Mouse (Mus musculus) layer of hippocampus, postnatal 25 days (tissue): Measurements from ENCODE around the gene Lzts2. TPM values are rescaled to one million over a fixed set of nuclear protein-coding genes. Genes with fewer than 3 reads are reported as not detected.

Source experiments
- DNase-seq, 2 experiments: peaks; one replicate each; pipeline ENCODE4 v3.0.0; 2022; ENCODE audit warnings: mixed read lengths in 2 of 2, low spot score in 1 of 2; ENCODE audit errors: extremely low spot score in 1 of 2
- total RNA-seq, 2 experiments: library from RNA; stranded (reverse); gene quantifications; 2 replicates each; pipeline ENCODE4 v1.2.3; 2021

Gene Lzts2
- total RNA-seq, 2 experiments from 2014 or later, result 27.3 to 29.3 TPM

- peak; percentile 51 to 55 for DNase-seq
Observed at GRCm38 (mm10) chr19:45047935-45048643, 33.9 kb downstream of the Lzts2 start.

- no peak for DNase-seq
Observed at GRCm38 (mm10) chr19:45048644-45049365, 34.6 kb downstream of the Lzts2 start.

- DNase-seq, result no peak
Observed at GRCm38 (mm10) chr19:45049523-45049922, 35.3 kb downstream of the Lzts2 start.

GRCm38 (mm10) chr19:45053451-45053850 lies 39.2 kb downstream of the Lzts2 start:
- DNase-seq, result peak in 1 of 2 experiments; percentile 7

GRCm38 (mm10) chr19:45054892-45055690 lies 40.9 kb downstream of the Lzts2 start:
- DNase-seq, result peak in 1 of 2 experiments; percentile 10

- DNase-seq, result peak in 1 of 2 experiments; percentile 11
Observed at GRCm38 (mm10) chr19:45056364-45056763, 42.1 kb downstream of the Lzts2 start.

- no peak for DNase-seq
Observed at GRCm38 (mm10) chr19:45056908-45057698, 42.9 kb downstream of the Lzts2 start.

- no peak for DNase-seq
Observed at GRCm38 (mm10) chr19:45057724-45058112, 43.5 kb downstream of the Lzts2 start.

GRCm38 (mm10) chr19:45058113-45058839 lies 44.1 kb downstream of the Lzts2 start:
- peak; percentile 72 to 77 for DNase-seq

GRCm38 (mm10) chr19:45058841-45059240 lies 44.6 kb downstream of the Lzts2 start:
- no peak for DNase-seq

GRCm38 (mm10) chr19:45063565-45064292 lies 49.5 kb downstream of the Lzts2 start:
- peak in 1 of 2 experiments; percentile 69 for DNase-seq

GRCm38 (mm10) chr19:45065226-45065625 lies 51.0 kb downstream of the Lzts2 start:
- DNase-seq, result no peak

GRCm38 (mm10) chr19:45067170-45067569 lies 53.0 kb downstream of the Lzts2 start:
- DNase-seq, result no peak

GRCm38 (mm10) chr19:45067758-45068510 lies 53.7 kb downstream of the Lzts2 start:
- no peak for DNase-seq

GRCm38 (mm10) chr19:45073871-45074542 lies 59.8 kb downstream of the Lzts2 start:
- peak in 1 of 2 experiments; percentile 93 for DNase-seq

- DNase-seq, result peak; percentile 95 to 96
Observed at GRCm38 (mm10) chr19:45074580-45075322, 60.5 kb downstream of the Lzts2 start, which contains the start of gene Kazald1. TSS of gene Kazald1 (plus strand) at chr19:45075241.
